Mouse (Mus musculus) lung, postnatal 4 days (tissue): Measurements from ENCODE around the gene Sema4d.

Experiments used
- DNase-seq, 2 experiments: peaks; one replicate each; pipeline ENCODE4 v3.0.0; 2021

Gene Sema4d

GRCm38 (mm10) chr13:51813621-51814615 lies 20.4 kb upstream of the Sema4d start:
- DNase-seq: peak; percentile 48 to 56

- peak in 1 of 2 experiments; percentile 28 for DNase-seq
These were observed 14.6 kb upstream of the Sema4d start for GRCm38 (mm10) chr13:51808141-51808540.

GRCm38 (mm10) chr13:51806220-51806619 lies 12.7 kb upstream of the Sema4d start:
- no peak for DNase-seq

GRCm38 (mm10) chr13:51805634-51806033 lies 12.1 kb upstream of the Sema4d start:
- no peak for DNase-seq

- peak; percentile 41 to 52 for DNase-seq
These were observed 7.4 kb upstream of the Sema4d start for GRCm38 (mm10) chr13:51800921-51801320.

DNA sequence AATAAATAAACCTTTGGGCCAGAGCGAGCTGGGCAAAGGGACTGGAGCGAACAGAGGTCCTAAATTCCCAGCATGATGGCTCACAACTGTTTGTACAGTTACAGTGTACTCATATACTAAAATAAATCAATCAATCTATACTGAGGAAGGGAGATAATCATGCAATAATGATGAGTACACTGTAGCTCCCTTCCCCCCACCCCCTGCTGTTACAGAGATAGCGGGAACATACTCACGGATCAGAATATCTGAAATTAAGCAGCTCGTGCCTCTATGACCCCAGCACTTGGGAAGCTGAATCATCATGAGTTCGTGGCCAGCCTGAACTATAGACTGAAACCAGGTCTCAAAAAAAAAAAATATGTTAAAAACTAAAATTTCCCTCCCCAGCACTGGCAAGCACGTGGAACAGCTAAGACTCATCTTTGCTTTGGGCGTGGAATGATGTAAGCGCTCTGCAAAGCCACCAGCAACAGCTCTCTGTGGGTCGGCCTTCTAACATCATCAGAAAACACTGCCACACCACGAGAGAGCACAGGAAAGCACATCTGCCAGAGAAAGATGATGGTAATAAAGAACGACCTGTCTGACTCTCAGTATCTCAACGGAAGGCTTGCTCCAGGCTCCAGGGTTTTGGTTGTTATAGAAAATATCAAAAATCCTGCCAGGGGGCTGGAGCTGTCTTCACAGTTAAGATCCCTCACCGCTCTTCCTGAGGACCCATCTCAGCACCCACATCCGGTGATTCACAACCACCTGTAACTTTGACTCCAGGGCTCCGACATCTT lies 6.4 kb upstream of the Sema4d start:
- no peak for DNase-seq

- no peak for DNase-seq
These were observed 4.6 kb upstream of the Sema4d start for GRCm38 (mm10) chr13:51797899-51798746.

GRCm38 (mm10) chr13:51793948-51794347 lies 401 bp upstream of the Sema4d start:
- no peak for DNase-seq

GRCm38 (mm10) chr13:51792729-51793424 lies 670 bp downstream of the Sema4d start:
- DNase-seq: peak; percentile 54 to 63

DNA sequence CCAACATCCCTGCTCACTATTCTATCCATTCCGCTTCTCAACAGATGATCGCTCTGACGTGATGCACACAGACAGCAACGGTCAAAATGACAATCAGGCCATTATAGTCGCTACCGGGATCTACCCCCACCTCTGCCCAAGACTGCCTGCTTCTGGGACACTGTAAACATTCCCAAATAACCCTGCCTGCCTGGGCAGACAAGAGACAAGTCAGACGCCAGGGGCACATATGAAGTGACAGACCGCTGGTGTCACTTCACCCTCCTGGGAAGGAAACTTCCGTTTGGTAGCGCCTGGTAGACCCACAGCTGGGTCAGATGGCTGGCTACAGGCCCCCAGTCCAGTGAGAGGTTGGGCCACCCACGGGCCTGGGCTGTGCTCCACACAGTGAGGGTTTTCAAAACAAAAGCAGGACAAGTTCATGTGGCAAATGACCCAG lies 1.4 kb downstream of the Sema4d start:
- peak; percentile 18 to 40 for DNase-seq

GRCm38 (mm10) chr13:51791604-51792003 lies 1.9 kb downstream of the Sema4d start:
- no peak for DNase-seq

DNA sequence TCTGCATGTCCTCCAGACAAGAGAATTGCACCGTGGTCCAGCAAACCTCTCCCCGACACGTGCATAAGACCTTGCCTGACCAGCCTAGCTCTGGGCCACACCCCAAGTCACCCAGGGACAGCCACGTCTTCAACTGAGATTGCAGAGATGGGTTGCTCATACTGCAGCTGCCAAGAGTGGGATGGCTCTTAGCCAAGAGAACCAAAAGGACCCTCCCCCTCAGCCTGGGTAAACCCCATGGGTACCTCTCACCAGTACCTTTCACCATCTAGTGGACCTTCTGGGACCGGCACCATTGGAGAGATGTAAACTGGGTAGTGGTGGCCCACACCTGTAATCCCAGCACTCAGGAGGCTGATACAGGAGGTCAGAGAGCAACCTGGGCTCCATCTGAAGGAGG lies 2.8 kb downstream of the Sema4d start:
- DNase-seq: no peak

DNA sequence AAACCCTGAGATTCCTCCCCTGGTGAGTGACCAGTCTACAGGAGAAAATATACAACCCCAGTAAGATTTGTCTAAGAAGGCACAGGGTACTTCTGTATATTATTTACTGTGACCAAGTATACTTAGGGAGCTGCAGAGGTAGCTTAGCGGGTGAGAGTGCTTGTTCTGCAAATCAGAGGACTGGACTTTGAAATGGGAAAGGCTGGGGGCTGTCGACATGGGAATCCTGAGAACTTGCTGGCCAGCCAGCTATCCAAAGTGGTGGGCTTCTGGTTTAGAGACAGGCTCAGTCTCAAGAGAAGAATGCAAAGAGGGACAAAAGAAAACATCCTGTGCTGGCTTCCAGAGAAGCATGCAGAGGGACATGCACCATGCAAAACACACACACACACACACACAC lies 5.7 kb downstream of the Sema4d start:
- no peak for DNase-seq

DNA sequence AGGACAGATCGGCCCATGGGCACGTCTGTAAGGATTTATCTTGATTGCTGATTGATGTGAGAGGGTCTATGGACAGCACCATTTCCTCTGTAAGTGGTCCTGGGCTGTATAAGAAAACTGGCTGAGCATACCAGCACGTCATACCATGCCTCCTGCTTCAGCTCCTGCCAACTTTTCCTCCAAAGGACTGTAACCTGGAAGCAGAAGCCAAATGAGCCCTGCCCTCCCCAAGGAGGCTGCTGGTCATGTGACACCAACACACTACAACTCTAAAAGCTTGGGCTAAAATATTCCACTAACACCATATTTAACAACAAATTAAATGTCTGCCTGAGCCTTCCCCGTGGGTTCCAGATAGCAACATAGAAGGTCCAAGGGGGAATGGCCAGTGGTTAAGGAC lies 6.9 kb downstream of the Sema4d start:
- no peak for DNase-seq

DNA sequence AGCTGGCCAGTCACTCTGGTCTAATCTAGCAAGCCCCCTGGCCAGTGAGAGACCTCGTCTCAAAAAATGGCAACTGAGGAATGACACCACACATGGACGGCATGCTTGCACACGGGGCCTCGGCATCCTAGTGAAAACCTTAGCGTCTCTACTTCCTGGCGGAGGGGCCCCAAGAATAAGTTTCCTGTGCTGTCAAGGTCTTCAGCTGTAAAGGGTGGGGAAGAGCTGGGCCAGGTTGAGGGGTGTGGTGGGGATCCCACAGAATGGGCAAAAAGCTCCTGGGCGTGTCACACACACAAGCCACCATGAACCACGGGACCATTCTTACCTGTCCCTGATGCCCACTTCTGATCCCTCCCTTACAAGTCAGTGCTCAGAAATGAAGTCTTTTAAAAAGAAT lies 9.1 kb downstream of the Sema4d start:
- no peak for DNase-seq

- DNase-seq: no peak
These were observed 9.7 kb downstream of the Sema4d start for GRCm38 (mm10) chr13:51783857-51784256.

DNA sequence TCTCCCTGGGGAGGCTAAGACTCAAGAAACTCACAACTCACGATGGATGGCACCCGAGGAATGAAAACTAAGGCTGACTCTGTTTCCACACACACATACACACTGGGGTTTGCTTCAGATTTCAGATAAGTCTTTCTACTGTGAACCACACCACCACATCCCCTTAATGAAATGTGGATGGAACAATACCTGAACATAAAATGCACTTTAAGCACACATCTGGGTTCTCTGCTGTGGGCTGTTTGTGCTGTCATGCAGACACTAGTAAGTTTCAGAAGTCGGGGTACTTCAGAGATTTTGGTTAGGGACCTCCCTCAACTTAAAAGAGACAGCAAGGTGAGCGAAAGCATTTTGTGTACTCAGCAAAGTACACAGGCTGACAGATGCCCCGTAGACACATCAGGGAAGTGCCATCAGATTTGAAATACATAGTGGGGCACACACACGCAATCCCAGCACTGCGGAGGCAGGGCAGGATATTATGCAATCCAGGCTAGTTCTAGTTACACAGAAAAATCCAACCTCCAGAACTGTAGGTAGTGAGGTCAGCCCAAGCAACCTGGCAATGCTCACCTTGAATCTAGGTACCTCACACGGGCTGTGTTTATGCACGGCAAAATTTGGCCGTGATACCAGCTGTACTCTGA lies 12.9 kb downstream of the Sema4d start:
- DNase-seq: no peak

- DNase-seq: no peak
These were observed 14.3 kb downstream of the Sema4d start for GRCm38 (mm10) chr13:51778983-51779962.

- DNase-seq: no peak
These were observed 15.1 kb downstream of the Sema4d start for GRCm38 (mm10) chr13:51778351-51778982.
